Mouse (Mus musculus): ENCODE measurements around the gene Tpx2.

Gene Tpx2

DNA sequence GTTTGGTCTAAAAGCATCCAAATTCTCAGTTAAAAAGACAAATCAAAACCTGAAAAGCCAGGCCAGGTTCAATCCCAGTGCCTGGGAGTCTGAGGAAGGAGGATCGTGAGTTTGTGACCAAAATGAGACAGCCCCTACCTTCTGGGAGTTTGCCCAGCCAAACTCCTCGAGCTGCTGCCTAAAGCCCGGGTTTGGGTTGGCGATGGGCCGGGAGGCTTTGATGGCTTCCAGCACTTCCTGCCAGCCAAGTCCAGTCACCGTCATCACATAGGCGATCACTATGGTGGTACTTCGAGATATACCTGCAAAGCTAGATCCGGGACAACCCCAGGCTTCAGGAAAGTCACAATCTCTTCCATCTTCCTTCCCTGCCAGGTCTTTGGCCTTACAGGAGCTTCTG is 96.2 kb downstream of the Tpx2 start:
- no peak for DNase-seq (ENCODE audit: low read depth, low spot score)
